Mouse (Mus musculus) adipocyte (in vitro differentiated cells): ENCODE measurements at regions not wholly inside any gene's neighbourhood (a gene's known extent, or its start where the extent isn't known, plus 50 kb on each side); places are given as distances from the start of the nearest gene placed in this dataset.

Experiments used
- DNase-seq: peaks from one replicate; pipeline ENCODE4 v3.0.0-alpha.2; 2016; ENCODE audit warnings: low spot score

- no peak for DNase-seq
Measured at GRCm38 (mm10) chr12:5551901-5552300, 176.4 kb upstream of the Klhl29 start.

GRCm38 (mm10) chr12:5549796-5550195 is 174.3 kb upstream of the Klhl29 start:
- no peak for DNase-seq

DNA sequence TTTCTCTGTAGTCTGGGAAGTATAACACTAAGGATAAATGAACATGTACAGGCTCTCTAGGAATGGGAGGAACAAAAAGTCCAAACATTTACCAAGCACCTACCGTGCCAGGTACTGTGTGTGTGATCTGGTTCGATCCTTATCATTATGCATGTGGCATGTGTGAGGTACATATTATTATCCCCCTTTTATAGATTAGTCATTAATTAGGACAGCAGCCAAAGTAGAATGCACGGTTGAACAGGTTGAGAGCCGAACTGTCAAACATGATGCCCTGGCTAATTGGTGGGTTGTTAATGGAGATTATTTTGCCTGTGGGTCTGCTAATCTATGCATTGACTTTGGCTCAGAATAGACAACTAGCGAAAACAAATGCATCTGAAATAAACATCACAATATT is 172.2 kb upstream of the Klhl29 start:
- DNase-seq = no peak

- no peak for DNase-seq
Measured at GRCm38 (mm10) chr12:5542701-5543100, 167.2 kb upstream of the Klhl29 start.

- no peak for DNase-seq
Measured at GRCm38 (mm10) chr12:5496299-5496698, 120.8 kb upstream of the Klhl29 start.

DNA sequence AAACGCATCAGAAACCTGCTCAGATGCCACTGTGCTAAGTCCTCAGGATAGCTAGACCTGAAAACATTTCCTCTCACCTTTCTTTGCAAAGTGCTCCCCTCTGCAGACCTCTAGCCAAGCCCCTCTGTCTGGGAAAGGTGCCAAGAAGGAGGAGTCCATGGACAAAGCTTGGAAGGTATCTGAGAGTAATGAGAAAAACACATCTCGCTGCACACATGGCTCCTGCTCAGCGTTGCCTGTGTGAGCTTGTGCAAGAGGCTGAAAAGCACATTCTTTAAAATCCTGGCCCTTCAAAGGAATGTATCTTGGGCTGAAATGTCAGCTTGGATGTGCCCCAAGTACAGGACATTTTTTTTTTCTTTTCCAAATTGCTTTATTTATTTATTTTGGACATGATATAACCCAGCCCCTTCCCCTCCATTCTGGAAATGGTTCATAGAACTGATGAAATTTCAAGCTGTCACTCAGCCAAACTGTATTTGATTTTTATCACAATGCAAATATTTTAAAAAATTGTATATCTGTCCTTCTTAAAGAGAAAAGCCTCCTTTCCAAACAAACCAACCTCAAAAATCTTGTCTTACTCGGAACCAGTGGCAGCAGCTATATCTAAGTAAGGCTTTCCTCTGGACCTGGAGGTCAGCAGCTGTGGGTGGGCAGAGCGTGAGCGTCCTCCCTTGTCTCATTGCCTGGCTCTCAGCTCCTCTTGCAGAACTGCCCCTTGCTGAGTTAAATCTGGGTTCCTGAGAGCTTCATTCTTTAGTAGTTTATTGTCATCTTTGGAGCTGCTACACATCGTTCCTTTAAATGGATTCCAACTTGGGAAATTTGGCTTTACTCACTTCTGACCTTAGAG is 119.4 kb upstream of the Klhl29 start:
- DNase-seq = no peak

- DNase-seq = no peak
Measured at GRCm38 (mm10) chr12:5464250-5464899, 88.9 kb upstream of the Klhl29 start.

- no peak for DNase-seq
Measured at GRCm38 (mm10) chr12:5453157-5453556, 77.7 kb upstream of the Klhl29 start.

DNA sequence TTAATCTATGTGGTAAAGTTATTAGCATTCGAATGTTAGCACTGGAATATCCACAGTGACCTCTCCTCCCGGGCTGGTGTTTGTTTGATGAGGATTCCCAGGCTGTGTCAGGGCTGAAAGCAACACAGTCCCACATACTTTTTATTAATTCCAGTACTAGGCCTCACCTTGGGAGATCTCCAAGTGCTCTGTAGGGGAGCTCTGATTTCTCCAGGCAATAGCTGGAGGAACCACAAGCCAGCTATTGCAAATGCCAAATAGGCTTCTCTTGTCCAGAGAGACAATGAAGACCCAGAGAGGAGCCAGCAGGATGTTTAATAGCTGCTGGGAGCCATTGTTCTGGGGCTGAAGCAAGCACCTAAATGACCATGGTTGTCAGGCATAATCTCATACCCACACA is 68.2 kb upstream of the Klhl29 start:
- DNase-seq = no peak

- DNase-seq = no peak
Measured at GRCm38 (mm10) chr12:5443091-5443531, 67.6 kb upstream of the Klhl29 start.

DNA sequence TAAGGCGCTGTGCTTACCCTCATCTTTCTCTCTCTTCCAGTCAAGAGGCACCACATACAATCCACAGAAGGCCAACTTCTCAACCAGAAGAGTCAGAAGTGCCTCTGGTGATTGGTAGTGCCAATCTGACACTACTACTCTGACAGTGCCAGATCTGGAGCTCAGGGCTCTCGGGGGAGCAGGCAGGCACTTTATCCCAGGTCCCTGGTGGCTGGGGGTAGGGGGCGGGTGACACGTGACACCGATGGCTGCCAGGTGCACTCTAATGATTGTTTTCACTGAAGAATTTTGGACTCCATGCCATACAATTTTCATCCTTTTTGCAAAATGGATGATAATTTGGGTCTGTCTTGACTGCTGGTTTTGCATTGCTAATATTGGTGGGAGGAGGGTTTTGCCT is 67.2 kb upstream of the Klhl29 start:
- DNase-seq = no peak

- DNase-seq = no peak
Measured at GRCm38 (mm10) chr12:5440482-5440881, 65.0 kb upstream of the Klhl29 start.

GRCm38 (mm10) chr12:5435876-5436275 is 60.4 kb upstream of the Klhl29 start:
- DNase-seq = no peak

DNA sequence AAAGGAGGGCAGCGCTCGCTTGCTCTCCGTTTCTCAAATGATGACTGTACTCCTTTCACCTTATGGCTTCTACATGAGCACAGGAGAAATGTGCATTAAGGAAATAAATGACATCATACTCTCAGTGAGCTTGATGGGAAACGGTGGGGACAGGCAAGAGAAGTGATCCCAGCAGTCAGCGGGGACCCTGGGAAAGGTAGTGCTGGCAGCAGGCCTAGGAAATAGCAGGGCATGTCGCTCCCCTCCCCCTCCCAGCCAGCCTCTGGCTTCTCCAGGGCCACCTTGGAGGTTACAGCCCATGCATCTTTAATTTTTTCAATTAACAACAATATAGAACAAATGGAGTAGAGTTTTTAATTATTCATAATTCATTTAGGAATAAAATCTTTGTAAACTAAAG is 58.6 kb upstream of the Klhl29 start:
- DNase-seq = no peak

GRCm38 (mm10) chr12:5432688-5433087 is 57.2 kb upstream of the Klhl29 start:
- DNase-seq = no peak

GRCm38 (mm10) chr12:5428733-5429132 is 53.3 kb upstream of the Klhl29 start:
- DNase-seq = no peak
